Mouse (Mus musculus) left cerebral cortex, postnatal 25 days (tissue): ENCODE measurements around the gene Apobec3. TPM values are rescaled to one million over a fixed set of nuclear protein-coding genes. Genes with fewer than 3 reads are reported as not detected.

Experiments used
- DNase-seq, 2 experiments: peaks; one replicate each; pipeline ENCODE4 v3.0.0; 2022; ENCODE audit warnings: low spot score in 2 of 2, mixed read lengths in 1 of 2
- intact Hi-C: fragments of 180-260 bp; cut with DNase I; formaldehyde crosslinking; loops from one replicate; pipeline ENCODE4 v1.15.1; 2025
- total RNA-seq, 2 experiments: library from RNA; stranded (reverse); gene quantifications; 2 replicates each; pipeline ENCODE4 v1.2.3; 2021

Apobec3 gene
- total RNA-seq = 1 to 10 TPM; 3.7 to 4.0 TPM

DNA sequence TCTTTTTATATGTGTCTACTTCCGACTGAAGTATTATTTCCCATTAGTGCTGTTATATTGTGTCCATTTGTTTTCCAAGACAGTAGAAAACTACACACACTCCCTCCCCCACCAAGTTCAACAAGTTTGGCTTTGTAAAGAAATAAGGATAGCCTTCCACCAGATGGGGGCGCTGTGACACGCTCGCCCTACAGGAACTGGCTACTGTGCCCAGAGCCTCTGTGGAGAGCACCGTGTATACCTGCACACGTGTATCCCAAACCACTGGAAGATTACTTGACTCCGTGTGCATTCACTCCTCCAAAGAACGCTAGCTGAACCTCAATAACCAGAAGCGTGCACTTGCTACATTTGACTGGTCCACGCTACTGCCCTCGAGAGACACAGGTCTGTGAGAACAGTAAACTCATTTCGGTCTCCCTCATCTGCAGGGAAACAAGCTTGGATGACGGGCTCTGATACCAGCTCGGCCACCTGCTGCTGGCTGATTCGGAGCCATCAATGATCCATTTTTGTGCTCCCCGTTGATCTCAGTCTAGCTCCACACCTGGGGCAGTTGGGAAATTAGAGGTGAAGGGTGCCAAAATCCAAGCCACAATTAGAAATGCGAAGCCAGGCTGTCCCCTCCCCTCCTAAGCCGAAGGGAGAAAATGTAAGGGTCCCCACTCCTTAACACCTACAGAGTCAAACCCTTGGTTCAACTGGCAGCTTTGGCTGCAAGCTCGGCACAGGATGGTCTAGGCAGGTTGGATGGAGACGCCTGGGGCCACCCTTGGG lies at the start of gene Apobec3:
Apobec3 (plus strand) TSS at position 224 of the 777 bp plus-strand sequence.
- intact Hi-C loops = no loop called here
- DNase-seq = peak in 1 of 2 experiments; percentile 35

DNA sequence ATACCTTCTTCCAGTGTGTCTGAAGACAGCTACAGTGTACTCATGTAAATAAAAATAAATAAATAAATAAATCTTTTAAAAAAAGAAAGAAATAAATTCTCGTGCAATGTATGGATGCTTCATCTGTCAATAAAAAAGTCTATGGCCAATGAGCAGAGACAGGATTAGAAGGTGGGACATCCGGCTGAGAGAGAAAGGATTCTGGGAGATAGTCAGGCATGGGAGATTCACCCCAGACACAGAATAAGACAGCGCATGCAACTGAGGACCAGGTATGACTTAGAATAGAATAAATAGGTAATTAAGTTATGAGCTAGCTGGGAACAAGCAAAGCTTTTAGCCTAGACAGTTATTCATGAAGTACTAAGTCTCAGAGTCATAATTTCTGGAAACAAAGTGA lies 48.5 kb upstream of the Apobec3 start:
- intact Hi-C loops = no loop called here
- no peak for DNase-seq

DNA sequence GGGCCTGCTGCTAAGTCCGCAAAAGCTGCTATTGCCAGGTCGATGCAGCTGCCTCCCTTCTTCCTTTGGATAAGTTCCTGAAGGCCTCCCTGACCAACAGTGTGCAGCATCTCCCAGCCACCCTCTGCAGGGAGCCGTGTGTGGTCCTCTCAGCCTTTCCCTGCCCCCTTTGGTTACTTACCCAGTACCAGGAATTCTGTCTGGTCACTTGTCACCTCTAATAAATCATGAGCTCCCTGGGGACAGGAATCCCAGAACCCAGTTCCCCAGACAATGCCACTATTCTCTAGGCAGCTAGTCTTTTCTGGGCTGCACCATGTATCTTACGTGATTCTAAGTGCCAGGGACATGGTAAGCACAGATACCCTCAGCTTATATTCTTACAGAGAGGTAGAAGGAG lies 45.5 kb upstream of the Apobec3 start:
- intact Hi-C loops = no loop called here

DNA sequence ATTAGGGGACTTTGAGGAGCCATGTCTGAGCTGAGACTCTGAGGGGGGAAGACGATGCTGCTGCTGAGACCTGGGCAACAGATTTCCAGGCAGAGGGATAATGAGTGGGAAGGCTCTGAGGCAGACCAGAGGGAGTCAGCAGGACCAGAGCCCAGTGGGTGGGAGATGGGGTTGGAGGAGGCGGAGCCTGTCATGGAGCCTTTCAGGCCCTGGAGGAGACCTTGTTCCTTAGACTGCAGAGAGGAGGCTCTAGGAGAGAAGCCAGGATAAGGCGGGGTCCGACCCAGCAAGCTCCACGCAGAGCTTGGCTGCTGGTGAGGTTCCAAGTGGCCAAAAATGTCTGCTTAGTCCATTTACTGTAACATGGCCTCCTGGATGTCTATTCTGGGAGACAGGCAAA lies 44.4 kb upstream of the Apobec3 start:
- DNase-seq = peak in 1 of 2 experiments; percentile 47
- intact Hi-C loops = no loop called here

More for the DNA sequence above, 45.5 kb upstream of the Apobec3 start:
- DNase-seq = no peak

DNA sequence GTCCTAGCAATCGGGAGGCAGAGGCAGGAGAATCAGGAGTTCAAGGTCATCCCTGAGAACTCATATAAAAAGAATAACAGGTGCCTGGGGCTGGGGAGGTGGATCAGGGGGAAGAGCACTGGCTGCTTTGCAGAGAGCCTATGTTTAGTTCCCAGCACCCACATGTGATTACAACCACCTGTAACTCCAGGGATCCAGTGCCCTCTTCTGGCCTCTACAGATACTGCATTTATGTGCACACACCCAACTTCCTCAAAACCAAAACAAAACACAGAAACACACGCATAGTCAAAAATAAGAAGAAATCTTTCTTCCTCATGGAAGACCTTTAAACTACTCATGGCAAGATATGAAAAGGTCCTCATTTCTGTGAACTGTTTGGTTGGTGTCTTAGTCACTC lies 41.3 kb upstream of the Apobec3 start:
- DNase-seq = no peak
- intact Hi-C loops = no loop called here

DNA sequence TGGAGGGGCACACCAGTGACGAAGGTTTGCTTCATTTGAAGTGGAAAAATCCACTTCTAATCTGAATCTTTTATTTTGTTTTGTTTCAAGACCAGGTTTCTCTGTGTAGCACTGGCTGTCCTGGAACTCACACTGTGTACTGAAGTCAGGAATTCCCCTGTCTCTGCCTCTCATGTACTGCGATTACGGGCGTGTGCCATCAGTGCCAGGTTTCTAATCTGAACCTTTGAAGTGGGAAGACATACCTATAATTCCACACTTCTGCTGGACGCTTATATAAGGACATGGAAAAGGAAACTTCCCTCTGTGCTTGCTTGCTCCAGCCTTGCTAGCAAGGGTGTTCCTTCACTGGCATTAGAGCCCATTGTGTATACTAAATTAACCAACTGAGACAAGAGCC lies 32.5 kb upstream of the Apobec3 start:
- intact Hi-C loops = no loop called here

DNA sequence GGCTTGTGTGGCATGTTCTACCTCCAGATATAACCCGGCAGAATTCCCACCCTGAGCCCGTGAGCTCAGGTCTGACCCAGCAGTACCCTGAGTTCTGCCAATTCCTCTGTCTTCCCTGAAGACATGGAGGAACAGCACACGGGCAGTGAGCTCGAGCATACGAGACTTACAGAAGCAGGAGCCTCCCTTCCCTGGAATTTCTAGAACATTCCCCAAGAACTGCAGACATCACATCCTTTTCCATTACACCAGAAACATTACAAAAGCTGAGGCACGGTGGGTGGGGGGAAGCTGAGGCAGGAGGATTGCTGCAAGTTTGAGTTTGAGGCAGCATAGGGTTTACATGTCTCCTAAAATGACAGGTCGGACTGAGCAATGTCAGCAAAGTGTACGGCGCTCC lies 31.6 kb upstream of the Apobec3 start:
- DNase-seq = no peak
- intact Hi-C loops = no loop called here

More for the DNA sequence above, 32.5 kb upstream of the Apobec3 start:
- no peak for DNase-seq

DNA sequence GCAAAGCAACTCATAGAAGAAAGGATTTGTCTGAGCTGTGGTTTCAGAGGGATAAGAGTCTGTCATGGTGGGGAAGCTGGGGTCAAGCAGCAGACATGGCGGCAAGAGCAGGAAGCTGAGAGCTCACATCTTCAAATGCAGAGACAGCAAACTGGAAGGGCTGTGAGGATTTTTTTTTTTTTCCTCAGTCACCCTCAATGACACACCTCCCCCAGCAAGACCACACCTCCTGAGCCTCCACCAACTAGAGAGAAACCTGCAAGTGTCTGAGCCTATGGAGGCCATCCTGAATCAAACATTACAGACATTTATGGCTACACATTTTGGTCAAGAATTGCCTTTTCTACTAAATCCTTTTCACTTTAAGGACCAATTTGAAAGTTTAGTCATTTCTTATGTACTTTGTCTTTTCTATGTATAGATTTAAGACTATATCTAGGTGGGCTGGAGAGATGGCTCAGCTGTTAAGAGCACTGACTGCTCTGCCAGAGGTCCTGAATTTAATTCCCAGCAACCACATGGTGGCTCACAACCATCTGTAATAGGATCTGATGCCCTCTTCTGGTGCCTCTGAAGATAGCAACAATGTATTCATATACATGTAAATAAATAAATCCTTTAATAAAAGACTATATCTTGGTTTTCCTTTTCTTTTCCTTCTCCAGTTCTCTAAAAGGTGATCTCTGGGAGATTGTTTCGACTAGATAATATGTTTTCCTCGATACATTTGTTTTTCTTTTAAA lies 24.0 kb upstream of the Apobec3 start:
- intact Hi-C loops = no loop called here
- no peak for DNase-seq

DNA sequence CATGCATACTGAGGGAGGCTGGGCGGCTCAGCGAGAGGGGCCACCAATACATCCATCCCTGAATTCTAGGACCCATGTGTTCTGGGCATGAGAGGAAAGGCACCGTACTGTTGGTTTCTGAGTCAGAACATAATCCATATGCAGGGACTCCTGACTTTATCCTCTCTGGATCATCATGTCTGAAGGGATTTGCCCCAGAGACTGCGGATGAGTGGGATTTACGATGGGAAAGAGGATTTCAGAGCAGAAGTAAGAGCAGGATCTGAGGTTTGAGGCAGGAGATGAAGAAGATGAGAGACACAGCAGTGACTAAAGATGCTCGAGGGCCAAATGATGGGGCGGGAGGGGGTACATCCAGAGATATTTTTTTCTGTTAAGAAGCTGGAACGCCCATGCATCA lies 17.9 kb upstream of the Apobec3 start:
- intact Hi-C loops = no loop called here
- no peak for DNase-seq

DNA sequence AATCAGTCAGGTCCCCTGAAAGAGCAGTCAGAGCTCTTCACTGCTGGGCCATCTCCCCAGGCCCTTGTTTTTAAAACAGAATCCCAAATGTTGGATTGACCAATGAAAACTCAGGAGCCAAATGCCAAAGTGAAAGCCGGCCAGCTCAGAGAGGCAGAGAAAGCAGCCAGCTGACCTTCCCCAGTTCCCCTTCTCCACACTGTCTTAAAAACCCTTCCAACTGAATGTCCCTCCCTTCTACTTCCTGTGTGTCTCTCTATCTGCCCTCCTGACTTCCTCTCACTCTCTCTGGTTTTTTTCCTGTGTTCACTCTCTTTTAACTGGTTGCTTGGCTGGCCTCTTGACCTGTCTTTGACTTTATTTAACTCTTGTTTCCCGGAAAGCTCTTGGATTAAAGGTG lies 17.5 kb upstream of the Apobec3 start:
- intact Hi-C loops = no loop called here
- no peak for DNase-seq

DNA sequence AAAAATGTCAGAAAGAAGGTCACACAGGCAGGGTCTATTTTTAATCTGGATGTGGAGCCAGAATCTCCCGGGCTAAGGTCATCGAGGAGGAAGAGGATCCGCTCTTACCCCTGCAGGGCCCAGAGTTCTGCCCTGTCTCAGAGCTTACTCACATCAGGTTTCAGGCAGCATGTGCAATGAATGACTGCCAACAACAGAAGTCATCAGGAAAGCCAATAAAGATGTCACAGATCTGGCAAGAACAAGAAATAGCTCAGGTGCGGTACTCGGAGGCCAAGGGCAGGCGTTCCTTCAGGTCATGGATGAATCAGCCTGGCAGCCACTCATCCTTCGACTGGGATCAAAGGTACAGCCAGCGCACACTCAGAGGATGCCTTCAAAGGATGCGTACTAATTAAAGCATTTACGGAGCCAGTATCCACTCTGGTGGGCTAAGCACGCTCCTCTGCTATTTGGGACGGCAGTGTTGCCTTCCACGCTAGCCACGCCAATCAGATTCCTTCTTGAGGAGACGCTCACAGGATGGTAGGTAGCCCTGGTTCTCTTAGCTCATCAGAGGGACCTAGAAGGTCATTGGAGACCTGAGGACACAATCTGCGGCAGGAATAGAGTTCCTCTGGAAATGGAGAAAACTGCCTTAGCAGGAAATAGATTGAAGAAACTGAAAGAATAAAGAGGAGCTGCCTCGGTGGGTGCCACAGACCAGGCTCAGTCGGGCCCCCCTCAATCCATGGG lies 16.0 kb upstream of the Apobec3 start:
- no peak for DNase-seq
- intact Hi-C loops = no loop called here

DNA sequence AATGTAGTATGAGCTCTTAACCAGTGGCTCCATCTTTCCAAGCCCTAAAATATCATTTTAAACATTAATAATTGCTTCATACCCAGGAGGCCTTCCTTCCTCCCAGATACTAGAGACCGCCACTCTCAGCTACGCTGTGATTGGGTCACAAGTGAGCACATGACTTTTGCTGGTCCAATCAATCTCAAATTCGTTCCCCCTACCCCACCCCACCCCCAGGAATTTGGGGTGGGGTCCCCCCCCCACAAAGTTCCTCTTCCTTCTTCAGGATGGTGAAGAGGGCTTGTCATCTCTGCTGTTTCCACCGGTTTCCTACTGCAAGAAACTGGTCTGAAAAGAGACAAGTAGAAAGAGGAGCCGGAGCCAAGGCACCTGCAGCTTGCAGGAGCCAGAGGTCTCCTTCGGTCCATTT lies 12.7 kb upstream of the Apobec3 start:
- intact Hi-C loops = no loop called here
- no peak for DNase-seq

DNA sequence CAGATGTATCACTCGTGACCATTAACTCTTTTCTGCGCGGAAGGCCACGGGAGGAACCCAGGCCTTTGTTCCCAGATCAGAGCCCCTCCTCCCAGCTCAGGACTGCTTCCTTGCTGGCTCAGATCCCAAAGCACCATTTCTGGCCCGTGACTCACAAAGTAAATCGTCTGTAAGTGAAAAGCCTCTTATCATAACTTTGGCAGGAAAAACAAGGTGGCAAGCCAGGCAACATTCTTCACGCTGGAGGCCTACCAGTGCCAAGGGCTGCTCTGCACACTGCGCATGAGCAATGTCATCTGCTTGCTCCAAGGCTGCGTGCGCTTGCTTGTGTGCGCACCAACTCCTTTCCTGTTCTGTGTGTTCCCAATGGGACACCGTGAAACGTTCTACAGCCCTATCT lies 12.1 kb upstream of the Apobec3 start:
- intact Hi-C loops = no loop called here
- DNase-seq = peak; percentile 71 to 92

DNA sequence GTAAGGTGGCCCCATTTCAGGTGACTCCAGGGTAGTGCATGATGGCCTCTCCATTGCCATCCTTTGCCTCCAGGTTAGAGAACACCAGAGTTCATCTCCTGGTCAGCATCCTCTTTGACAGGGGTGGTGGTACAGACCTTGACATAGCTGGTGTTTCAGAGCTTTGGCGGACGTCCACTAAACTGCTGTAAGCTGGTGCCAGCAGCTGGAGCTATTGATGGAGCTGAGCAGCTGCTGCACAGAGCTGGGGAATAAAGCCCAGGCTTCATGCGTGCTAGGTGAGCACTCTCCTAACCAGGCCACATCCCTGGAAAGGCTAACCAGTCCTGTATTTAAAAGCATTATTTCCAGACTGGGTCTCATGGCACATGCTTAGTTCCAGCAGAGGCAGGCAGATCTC lies 11.0 kb upstream of the Apobec3 start:
- DNase-seq = no peak

DNA sequence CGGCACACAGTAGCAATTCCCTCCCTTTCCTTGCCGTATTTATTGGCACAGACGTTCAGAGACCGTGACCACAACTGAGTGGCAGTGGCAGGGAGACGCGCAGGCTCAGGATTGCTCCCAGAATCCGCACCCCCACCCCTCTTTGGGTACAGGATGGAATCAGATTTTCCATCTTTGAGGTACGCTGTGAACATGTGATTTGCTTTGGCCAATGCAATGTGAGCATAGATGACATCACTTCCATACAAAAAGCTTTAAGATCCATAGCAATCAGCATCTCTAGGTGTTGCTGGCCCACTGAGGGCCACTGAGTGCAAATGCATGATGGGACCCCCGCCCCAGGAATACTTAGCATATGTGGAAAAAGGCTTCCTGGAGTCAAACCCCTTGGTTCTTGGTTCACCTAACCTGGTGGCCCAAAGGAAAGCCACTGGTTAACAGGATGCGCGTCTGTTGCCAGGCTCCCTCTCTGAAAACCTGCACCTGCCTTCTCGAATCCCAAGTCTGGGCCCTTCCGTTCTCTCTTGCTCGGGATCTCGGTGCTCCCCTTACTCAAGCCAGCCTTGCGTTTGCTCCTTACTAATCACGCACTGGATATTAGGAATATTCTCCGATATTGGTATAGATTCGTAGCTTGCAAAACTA lies 8.7 kb upstream of the Apobec3 start:
- DNase-seq = peak; percentile 72 to 90
- intact Hi-C loops = loop anchor here (1.0 to 5.0 kb wide), 2 partner anchors 50 to 130 kb away; no protein-coding TSS in a partner anchor

More for the DNA sequence above, 11.0 kb upstream of the Apobec3 start:
- intact Hi-C loops = loop anchor here (5.0 kb wide), 1 partner anchor 128 kb away; no protein-coding TSS in a partner anchor

DNA sequence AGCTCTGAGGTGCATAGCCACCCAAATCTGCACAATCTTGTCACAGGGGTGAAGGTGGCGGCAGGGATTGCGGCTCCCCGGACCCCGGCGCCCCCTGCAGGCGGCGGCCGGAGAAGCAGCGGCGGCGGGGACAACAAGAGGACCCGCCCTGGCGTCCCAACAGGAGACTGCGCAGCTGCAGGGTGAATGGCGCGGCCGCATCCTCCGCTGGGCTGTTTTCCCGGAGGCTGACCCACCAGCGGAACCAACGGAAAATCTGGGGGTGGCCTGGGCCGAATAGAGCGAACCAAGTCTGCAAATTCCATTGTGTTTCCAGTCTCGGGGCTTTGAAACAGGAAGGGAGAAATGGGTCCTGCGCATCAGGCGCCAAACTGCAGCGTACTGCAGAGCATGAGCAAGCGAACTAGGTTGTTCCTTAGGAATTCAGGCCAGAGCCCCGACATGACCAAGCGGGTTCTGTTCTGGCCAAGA lies 8.1 kb upstream of the Apobec3 start:
- intact Hi-C loops = loop anchor here (1.0 to 5.0 kb wide), 2 partner anchors 51 to 131 kb away; no protein-coding TSS in a partner anchor
- peak; percentile 95 to 96 for DNase-seq

DNA sequence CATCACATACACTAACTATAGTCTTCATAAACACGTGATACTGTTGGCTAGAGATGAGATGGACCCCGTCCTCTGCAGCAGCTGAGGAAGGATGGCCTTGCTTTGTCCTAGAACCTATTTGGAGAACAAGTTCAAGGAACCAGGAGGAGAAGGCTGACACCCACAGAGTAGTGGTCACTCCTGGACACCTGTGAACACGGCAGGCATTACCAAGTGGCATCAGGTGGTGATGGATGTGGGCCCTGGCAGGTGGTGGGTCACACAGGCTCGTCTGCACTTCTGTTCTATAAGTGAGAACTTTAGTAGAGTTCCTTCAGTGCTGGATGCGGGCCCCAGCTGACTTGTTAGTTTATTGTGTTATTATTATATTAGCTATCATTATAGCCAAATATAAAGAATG lies 6.6 kb upstream of the Apobec3 start:
- intact Hi-C loops = loop anchor here (5.0 kb wide), 1 partner anchor 133 kb away; no protein-coding TSS in a partner anchor
- DNase-seq = no peak

DNA sequence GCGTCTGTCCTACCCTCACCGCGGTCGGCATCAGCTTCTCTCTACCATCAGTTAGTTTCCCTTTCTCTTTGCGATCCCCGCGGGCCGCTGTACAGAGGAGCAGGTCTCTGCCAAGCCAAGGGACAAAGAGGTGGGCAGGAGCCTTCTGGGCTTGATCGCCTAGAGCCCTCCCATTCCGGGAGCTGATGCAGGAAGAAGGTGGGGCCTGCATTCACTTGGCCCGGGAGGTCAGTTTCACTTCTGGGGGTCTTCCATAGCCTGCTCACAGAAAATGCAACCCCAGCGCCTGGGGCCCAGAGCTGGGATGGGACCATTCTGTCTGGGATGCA lies 718 bp downstream of the Apobec3 start:
- DNase-seq = peak in 1 of 2 experiments; percentile 15
- intact Hi-C loops = no loop called here

DNA sequence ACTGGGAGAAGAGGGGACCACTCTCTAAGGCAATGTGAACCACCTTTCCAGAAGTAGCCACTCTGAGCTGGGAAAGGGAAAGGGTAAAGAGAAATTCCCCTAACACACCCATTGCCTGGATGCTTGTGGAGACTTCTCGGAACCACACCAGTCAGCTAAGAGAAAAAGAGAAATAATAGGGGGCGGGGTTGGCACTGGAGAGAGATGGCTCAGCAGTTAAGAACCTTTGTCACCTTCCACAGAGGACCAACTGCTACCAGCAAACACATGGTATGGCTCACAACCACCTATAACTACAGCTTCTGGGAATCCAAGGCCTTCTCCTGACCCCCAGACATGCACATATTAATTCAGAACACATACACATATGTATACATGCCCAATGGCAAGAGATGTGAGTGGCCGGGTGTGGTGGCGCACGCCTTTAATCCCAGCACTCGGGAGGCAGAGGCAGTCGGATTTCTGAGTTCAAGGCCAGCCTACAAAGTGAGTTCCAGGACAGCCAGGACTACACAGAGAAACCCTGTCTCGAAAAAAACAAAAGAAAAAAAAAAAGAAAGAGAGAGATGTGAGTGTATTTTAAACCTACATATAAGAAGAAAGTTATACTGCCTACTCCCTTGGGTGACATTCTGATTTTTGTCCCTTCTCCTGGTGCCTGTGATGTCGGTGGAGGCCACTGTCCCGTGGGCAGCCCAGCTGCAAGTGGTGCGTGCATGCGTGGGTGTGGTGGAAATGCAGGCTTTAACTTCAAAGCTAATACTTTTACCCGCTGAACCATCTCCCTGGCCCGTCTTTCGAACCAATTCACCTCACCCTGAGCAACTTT lies 1.8 kb downstream of the Apobec3 start:
- DNase-seq = no peak
- intact Hi-C loops = no loop called here
